Mouse (Mus musculus) skeletal muscle tissue, adult 2 months (tissue): ENCODE results near the gene Grap.

Experiments
- DNase-seq: peaks from one replicate; pipeline ENCODE4 v3.0.0-alpha.2; 2012; ENCODE audit warnings: low read depth, low spot score

Grap gene

GRCm38 (mm10) chr11:61722077-61722476 is 69.0 kb downstream of the Grap start:
- DNase-seq, result no peak
